Mouse (Mus musculus): ENCODE measurements at regions not wholly inside any gene's neighbourhood (a gene's known extent, or its start where the extent isn't known, plus 50 kb on each side); places are given as distances from the start of the nearest gene placed in this dataset.

DNA sequence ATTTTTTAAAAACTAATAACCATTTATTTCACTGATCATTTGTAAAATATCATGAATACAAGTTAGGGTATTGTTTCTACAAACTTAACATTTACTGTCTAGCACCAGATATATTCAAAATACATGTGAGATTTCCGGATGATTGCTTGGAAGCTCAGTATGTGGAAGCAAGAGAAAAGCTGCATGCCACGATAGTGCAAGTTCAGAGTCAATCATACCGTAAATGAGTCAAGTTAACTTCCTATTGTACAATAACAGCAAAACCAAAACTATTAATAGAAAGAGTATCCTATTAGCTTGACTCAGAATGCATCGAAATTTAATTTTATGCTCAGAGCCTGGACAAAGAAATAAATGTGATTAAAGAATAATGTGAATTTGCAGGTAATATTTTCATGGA lies 1284.6 kb upstream of the Cited2 start:
- ATAC-seq (replicated peaks; ENCODE audit: low read depth, poor library complexity, severe bottlenecking) = peak; percentile 76

DNA sequence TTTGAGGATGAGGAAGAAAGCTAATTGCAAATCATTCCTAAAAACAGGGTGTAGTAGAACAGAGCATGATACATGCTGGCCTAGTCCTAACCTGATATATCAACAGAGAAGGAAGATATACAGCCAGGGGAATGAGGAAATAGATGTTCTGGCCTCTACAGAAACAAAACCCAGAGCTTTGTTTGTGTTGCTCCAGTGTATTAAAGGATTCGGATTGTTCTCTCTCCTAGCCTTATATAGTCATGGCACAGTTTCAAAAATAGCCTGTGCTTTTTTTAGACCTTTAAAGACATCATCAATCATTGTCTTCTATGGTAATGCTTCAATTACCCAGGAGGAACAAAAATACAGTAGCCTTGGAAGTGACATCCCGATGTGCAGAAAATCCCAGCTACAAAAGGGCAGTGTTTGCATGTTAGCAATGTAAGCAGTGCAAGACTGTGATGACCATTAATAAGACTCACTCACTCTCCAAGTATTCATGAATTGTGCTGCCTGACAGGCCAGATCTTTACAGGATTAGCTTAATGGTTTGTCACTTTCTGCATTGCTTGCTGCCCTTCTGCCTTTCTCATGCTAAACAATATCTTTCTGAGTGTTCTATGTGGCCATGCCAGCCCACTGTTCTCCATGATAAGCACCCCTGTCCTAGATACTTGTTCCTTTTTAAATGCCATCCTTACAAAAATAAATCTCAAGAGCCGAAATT lies 1281.9 kb upstream of the Cited2 start:
- no peak for ATAC-seq (replicated peaks; ENCODE audit: low read depth, poor library complexity, severe bottlenecking)

DNA sequence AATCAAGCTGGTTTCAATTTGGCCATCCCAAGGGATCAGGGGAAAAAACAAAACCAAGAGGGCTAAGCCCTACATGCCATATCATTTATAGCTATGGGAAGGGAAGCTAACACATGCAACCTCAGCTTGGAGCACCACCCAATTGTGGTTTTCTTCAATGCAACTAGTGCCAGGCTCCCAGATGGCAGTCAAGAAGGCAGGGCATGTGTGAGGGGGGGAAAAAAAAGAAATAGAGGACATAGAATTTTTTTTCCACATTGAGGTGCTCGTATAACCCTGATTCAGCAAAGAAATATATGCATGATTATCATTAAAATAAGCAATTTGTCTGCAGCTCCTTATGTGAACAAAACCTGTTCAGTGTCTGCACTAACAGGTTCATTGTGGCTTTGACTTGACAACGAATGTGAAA lies 1281.4 kb upstream of the Cited2 start:
- ATAC-seq (replicated peaks; ENCODE audit: low read depth, poor library complexity, severe bottlenecking) = 0 out of 2 replicates have a peak, but pooled peaks have one; percentile 42

DNA sequence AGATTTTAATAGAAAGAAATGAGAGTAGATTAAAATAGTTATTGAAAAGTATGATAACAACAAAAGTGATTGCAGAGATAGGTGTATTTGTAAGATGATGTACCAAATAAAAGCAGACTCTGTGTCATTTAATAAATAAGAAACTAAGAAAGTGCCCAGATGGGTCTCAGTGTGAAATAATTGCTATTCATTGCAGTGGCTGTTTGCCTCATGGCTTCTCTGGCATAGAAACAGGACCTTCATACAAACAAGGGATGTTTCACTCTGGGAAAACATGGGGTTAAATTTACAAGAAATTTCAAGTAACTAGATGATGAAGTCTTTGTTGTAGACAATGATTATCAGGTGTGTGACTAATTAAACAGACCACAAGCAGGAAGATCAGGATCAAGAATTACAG lies 1279.1 kb upstream of the Cited2 start:
- ATAC-seq (replicated peaks; ENCODE audit: low read depth, poor library complexity, severe bottlenecking) = no peak

DNA sequence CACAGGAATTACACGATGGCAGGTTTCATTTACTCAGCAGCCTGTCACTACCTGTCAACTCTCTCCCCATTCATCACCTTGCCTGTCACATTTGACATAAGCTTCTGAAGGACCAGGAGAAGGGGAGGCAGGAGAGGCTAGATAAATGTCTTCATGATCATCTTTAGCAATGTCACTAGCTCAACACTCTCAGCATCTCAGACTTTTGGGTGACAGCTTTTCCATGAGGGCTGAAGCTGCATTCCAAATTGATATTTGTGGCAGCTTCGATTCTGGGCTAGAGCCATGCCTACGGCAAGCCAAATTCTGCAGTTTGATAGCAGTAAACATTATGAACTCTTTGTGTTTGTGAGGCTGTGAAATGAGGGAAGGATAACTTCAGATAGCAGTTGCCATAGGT lies 1255.1 kb upstream of the Cited2 start:
- no peak for ATAC-seq (replicated peaks; ENCODE audit: low read depth, poor library complexity, severe bottlenecking)

DNA sequence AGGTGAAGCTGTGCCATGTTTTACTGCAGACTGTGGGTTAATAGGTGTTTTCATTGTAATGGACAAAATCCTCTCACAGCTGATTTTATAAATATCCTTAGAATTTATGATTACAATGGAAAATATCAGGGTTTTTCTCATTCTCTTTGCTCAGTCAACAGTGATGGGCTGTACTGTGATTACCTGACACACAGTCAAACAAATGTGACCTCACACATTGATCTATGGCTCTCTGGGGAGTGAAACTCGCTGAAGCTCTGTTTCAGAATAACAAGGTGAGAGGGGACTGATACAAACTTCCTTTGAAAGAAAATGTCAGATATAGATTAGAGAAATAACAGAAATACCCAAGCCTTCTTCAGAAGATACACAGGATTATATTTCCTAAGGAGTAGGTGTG lies 1253.3 kb upstream of the Cited2 start:
- ATAC-seq (replicated peaks; ENCODE audit: low read depth, poor library complexity, severe bottlenecking) = no peak

DNA sequence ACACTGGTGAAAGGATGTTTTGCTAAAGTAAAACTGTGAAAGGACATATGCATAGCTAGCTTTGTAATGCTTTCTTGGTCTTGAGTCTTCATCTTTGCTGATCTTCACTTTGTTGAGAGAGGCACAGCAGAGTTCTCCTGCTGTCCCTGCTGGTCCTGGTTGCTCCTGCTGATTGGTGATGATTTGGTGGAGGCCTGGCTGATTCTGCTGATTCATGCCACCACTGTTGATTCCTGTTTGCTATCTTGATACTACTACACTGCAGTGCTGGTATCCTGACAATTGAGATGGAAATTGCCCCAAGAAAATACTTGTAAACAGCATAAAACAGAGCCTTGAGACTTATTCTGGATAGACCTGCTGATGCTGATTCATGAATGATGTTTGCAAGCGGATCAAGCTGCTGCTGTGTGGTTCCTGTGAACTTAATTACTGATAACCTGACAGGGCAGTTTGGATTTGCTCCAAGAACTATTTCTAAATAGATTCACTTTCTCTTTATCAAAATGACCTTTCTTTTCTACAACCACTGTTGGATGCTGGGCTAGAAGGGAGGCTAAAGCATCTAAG lies 1249.0 kb upstream of the Cited2 start:
- ATAC-seq (replicated peaks; ENCODE audit: low read depth, poor library complexity, severe bottlenecking) = peak; percentile 65

DNA sequence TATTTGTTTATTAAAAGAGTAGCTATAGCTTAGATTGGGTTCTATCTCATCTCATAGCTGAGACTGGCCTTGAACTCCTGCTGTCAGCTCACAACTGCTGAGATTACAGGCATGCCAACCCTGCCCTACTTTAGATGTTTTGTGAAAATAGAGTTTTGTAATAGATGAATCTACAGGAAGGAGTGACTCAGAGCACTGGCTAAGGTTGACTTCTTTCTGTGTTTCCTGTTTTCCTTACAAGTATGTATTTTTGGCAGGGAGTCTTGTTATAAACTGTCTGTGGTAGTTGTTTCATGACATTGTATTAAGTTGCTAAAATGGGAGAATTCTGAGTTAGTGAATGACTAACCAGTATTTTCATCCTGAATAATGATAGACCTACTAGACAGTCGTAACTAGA lies 1224.4 kb upstream of the Cited2 start:
- ATAC-seq (replicated peaks; ENCODE audit: low read depth, poor library complexity, severe bottlenecking) = no peak

DNA sequence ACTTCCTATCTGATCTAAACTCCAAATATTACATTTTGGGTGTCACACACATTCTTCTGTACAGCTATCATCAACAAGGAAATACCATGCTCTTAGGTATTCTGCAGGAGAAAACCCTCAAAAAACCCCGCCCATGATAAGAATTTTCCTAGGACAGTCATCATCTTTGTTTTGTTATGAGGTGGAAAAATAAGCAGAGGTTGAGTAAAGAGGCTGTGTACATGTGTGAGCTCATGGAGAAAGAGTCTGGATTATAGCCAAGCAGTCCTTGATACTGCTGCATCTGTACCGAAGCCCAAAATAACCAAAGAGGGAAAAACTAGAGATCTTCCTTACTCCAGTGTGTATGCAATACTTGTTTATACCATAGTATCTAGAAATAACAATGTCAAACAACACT lies 1215.3 kb upstream of the Cited2 start:
- no peak for ATAC-seq (replicated peaks; ENCODE audit: low read depth, poor library complexity, severe bottlenecking)

DNA sequence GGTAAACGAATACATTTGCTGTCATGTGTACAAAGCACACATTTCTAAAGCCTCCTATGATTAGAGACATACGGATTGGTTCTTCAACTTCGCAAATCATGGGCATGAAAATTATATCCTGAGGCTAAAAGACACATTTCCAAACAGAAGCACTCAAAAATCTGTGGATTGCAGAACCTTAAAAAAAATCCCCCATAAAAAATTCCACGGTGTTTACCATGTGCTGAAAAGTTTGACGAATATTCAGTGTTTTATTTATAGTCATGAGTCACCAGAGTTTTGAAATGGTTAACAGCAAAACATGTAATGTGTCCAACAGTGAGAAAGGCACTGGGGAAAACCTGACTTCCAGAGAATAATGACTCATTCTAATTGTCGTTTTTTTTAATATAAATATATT lies 1214.9 kb upstream of the Cited2 start:
- ATAC-seq (replicated peaks; ENCODE audit: low read depth, poor library complexity, severe bottlenecking) = no peak

DNA sequence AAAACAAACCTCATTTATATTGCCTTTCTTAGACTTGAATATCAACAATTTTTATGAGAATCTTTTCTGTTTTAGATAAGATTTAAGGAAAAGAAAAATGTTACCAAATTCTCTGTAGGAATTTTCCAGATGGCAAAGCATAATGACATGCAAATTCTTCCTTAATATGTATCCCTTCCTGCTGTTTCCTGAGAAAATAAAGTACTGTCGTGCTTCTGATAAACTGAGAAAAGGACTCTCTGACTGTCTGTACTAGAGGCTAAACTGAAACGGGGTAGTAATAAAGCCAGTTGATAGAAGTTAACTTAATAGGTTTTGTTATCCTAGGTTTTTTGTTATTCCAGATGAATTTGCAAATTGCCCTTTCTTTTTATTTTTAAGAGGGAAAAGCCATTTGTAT lies 1208.4 kb upstream of the Cited2 start:
- ATAC-seq (replicated peaks; ENCODE audit: low read depth, poor library complexity, severe bottlenecking) = no peak

DNA sequence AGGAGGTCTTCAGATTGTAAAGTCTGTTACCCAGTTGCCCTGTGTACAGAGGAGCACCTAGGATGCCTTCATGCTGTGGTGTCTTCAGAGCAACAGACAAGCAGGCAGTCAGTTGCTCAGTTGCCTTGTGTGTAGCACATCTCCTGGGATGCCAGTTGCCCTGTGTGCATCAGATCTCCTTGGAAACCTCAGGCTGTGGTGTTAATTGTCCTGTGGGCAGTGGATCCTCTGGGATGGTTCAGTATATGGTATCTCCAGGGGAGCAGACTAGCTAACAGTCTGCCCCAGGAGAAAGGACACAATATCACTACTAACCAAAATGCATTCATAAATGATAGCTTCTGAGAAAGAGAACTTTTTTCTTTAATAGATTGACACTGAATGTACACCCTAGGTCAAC lies 1201.1 kb upstream of the Cited2 start:
- ATAC-seq (replicated peaks; ENCODE audit: low read depth, poor library complexity, severe bottlenecking) = no peak

DNA sequence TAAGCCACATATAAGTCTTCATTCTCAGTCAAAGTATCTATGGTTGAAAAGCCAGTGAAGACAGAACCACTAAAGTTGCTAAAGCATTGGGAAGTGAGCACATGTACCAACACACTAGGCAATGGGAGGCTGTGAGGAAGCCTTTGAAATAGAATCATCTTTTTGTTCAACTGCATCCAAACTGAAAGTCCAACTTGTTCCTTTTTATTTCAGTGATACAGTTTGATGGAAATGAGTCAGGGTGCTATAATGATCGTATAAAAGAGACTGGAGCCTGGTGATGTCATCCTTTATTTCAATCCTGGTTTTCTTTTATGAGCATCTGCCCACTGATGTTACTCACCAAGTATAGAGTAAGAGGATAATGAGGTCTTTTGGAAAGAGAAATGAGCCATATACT lies 1198.9 kb upstream of the Cited2 start:
- no peak for ATAC-seq (replicated peaks; ENCODE audit: low read depth, poor library complexity, severe bottlenecking)

DNA sequence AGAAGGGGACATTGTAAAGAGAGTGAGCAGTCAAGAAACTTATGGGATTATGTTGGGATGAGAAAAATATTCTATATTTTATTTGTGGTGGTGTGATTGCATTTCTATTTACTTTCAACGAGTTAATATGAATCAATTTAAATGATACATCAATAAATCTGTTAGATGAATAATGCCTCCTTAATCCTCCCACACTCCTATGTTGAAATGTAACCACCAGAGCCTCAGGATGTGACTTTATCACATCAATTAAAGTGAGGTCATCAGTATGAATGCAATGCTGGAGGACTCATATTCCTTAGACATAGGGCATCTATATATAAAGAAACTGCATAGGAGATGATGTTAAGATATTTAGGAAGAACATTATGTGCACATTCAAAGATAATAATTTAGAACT lies 1195.3 kb upstream of the Cited2 start:
- no peak for ATAC-seq (replicated peaks; ENCODE audit: low read depth, poor library complexity, severe bottlenecking)

DNA sequence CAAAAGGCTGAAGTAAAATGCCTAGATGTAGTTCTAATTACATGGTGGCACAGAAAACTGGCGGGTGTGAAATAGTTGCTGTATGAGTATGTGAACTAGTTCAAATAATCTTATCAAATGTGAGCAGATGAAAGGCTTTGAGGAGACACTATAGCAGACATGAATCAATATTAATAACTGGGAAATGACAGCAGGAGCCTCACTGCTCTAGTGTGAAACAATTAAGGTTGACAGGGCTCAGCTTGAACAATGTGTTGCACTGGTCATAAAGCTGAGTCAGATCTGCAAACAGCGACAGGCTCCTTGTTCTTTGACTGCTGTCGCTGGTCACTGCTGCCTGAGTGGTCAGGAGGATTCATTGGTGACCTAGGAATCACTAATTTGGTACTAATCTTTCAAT lies 1185.4 kb upstream of the Cited2 start:
- no peak for ATAC-seq (replicated peaks; ENCODE audit: low read depth, poor library complexity, severe bottlenecking)

DNA sequence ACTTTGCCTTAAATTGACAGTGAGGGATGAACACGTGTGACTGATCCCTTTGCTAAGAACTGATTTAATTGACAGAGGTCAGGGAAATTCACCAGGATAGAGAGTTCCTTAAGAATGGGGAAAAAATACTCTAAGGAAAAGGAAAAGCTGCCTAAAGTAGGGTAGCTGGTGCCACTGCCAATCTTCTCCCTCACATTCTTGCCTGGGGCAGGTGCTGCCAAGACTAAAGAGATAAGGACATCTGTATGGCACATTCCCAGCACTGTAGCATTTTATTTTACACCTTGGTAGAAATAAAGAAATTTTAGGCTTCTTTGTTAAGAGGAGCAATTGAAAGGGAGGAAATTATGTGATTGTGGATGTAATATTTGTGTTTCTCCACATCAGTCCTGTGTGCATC lies 1184.6 kb upstream of the Cited2 start:
- 0 out of 2 replicates have a peak, but pooled peaks have one; percentile 39 for ATAC-seq (replicated peaks; ENCODE audit: low read depth, poor library complexity, severe bottlenecking)

DNA sequence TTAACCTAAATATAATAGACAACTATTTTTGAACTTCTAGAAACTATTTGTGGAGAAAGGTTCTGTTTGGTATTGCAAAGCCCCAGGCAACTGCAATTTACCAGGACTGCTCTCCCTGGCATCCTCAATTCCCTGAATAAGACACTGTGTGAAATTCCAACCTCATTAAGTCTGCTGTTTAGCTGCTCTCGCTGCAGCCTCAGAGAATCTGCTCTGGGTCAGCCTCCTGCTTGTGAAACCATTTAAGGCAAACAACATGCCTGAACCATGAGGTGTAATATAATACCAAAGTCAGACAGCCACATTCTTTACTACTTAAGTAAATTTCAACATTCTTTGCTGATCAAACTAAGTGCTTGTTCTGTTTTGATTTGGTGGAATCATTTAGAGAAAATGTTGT lies 1177.6 kb upstream of the Cited2 start:
- ATAC-seq (replicated peaks; ENCODE audit: low read depth, poor library complexity, severe bottlenecking) = no peak

DNA sequence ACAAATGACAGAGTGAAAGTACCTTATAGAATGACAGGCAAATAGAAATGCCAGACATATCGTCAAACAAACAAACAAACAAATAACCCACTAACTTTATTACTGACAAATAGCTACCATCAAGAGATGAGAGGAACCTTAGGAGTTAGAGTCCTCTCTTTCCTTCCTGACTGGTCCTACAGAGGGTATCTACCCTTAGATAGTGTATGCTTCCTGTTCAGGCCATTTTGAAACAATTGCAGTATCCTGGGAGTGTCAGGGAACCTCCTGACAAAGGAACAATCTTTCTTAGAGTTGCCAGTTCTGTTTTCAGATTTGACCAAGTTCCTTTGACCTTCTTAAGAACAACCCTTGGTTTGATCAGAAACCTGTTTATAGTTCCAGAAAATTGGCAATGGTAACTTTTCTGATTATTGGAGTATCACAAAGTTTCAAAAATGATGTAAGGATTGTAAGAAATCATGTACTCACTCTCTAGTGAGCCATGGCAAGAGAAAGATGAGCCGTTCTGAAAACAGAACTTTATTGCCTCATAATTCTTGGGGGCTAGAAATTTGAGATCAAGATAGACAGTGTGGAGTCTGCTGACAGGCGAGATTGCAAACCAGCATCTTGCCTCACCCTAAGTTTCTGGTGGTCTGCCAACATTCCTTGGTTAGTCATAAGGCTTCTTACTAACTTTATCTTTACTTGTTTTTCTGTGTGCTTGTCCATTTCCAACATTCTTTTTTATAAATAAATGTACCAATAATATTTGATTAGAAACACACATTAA lies 1170.0 kb upstream of the Cited2 start:
- ATAC-seq (replicated peaks; ENCODE audit: low read depth, poor library complexity, severe bottlenecking) = peak; percentile 78

DNA sequence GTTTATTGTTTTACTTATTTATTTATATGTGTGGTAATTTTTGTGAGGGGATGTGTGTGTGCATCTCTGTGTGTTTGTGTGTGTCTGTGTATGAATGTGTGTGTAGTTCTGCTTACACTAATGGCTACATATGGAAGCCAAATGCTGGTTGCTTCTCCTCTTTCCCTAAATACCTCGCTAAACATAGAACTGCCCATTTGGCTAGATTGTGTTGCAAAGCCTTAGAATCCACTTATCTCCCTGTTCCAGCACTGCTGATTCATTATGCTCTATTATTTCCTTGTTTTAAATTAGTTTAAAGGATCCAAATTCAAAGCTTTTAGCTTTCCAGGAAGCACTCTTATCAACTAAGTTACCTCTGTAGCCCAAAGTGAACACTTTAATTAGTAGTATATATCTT lies 1148.5 kb upstream of the Cited2 start:
- ATAC-seq (replicated peaks; ENCODE audit: low read depth, poor library complexity, severe bottlenecking) = no peak

DNA sequence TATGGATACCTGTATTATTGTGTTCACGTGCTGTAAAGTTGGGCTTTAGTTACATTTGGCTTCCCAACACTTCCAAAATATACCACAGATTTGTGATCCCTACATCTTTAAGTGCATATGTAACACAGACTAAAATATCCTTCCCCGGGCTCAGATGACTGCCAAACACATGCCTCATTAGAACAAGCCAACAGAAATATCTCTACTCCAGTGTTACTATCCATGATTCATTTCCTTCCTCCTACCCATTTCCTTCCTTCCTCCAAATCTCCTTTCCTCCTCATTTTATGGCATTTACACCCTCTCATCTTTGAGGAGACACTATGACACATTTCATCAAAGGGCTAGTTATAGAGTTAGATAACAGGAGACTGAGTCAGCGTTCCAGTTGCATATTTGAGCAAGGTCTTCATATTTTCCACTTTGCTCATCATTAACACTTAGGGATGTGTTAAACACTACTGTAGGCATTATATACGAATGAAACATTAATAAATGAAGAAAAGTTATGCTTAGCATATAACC lies 1144.4 kb upstream of the Cited2 start:
- no peak for ATAC-seq (replicated peaks; ENCODE audit: low read depth, poor library complexity, severe bottlenecking)

DNA sequence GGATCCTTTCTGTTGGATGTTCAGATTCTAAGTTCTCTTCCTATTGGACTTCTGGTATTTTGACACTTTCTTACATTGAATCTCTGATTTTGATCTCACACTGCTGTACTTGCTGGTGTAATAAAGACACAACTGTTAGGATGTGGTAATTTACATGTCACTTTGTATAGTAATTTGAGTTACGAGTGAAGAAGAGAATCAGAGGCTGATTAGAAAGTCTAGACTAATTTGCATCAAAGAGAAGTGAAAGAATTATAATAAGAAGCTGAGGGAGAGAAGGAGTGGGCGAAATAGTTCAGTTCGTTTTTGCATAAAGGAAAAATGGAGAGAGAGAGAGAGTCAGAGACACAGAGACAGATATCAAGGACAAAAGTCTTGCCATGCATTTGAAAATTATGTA lies 1142.8 kb upstream of the Cited2 start:
- ATAC-seq (replicated peaks; ENCODE audit: low read depth, poor library complexity, severe bottlenecking) = no peak
